Mouse (Mus musculus) CD8-positive naive resting alpha-beta T cell, adult 2 months (primary cell): ENCODE results near the gene Ap1ar.

ENCODE experiments used
- DNase-seq, 2 experiments: peaks; one replicate each; pipeline ENCODE4 v3.0.0; 2022; ENCODE audit warnings: low read depth in 2 of 2, low spot score in 2 of 2

Gene Ap1ar

DNA sequence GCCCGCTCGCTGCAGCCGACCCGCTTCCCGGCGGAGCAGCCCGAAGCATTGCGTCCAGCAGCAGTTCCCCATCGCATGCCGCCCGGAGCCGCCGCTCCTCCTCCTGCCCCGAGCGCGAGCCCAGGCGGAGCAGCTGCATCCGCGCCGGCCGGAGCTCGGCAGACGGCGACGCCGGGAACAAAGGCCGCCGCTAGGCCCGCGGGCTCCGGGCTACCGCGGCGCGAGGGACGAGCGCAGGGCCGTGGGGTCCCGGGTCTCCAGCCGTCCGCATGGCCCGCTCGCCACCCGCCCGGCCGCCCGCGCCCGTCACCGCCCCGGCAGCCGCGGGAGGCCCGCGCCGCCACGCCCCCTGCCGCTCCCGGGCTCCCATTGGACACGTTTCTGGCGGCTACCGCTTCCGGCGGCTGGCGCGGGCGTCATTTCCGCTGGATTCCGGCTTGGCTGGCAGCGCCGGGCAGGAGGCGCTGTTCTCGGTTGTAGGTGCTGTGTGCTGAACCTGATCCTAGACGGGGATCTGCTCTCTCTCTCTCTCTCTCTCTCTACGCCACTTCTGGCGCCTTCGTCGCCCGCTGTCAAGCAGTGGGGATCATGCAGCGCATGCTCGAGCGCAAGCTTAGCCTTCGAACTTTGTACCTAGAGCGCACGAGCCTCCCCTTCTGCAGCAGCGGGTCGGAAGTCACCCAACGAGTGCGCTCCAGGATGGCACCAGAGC, at the start of gene Ap1ar:
Gene Ap1ar, minus strand, starts transcription at position 370 of the 712 bp plus-strand sequence.
- peak; percentile 97 to 98 for DNase-seq

DNA sequence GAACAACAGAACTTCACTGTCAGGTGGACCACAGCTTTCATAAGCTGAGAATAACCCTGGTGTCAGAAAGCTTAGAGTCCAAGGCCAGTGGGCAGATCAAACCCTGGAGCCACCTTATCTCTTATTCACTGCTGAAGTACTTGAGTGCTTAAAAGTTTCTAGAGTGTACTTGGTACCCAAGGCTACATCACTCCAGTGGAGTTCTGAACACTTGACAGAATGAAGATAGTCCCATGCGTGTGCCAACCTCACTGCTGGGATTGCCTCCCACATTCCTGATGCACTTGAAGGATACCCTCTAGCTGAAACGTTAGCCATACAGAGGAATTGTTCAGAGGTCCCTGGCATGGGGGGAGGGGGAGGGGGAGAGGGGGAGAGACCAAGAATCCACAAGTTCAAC, 44.4 kb upstream of the Ap1ar start:
- DNase-seq = no peak

DNA sequence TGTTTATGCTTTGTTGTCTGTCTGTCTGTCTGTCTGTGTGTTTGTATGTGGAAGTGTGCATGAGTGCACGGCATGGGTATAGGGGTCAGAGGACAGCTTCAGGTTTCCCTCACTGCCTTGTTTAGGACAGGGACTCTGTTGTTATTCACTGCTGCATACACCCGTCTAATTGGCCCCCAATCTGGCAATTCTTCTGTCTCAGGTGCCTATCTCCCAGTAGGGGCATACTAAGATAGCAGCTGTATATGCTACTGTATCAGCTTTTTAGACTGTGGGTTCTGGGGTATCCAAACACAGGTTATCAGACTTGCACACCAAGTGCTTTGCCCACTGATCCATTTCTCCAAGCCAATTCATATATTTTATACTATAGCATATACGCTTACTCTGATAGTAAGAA, 42.6 kb upstream of the Ap1ar start:
- DNase-seq = no peak

DNA sequence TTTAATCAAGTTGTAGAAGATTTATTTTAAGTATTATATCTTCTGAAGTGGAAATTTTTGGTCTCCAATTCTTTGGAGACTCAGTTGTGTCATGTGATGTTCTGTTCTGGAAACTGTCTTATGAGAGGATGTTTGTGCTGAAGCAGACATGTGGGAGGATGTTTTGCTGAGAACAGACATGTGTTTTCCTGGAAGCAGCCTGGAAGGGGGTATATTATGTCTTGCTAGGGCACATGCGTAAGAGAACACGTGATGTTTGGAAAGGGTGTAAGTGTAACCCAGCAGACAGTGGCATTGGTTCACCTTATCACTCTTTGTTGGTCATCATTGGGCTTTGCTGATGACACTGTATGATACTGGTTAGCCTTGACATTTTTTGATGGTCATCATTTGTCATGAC, 38.2 kb upstream of the Ap1ar start:
- peak; percentile 65 for DNase-seq

DNA sequence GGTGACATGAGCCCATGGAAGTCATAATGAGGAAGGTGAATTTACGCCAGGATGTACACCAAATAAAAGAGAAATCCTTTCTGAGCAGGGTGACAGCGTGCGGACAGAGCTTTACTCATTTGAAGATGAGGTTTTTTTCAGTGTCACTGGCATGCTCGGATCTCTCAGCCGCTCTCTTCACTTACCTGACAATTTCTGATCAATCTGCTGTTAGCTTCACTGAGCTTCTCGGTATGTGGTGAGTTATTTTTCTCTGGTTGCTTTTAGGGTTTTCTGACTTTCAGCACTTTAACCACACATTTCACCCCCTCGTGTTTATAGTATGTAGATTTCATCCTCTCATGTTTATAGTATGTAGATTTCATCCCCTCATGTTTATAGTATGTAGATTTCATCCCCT, 37.7 kb upstream of the Ap1ar start:
- peak; percentile 49 to 52 for DNase-seq

DNA sequence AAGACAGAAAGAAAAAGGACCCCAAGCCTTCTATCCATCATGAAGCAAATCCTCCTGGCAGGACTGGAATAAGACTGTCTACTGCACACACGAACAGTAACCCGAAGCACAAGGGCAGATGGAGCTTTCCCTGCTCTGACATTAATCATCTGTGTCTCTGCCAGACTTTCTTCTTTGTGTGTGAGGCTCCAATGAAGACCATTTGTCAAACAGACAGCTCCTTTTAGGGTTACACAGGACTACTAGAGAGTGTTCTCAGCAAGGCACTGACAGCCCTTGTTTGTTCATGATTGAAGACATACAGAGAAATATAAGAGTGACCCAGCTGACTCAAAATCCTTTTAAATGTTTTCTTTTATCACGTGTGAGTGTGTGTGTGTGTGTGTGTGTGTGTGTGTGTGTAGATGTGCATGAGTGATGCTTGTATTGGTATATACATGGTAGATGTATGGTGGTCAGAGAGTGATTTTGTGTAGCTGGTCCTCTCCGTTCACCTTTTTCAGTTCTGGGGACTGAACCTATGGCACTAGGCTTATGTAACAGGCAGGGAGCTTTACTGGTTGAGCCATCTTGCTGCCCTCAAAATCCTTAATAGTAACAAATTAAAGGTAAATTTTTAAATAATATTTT, 37.0 kb upstream of the Ap1ar start:
- no peak for DNase-seq

DNA sequence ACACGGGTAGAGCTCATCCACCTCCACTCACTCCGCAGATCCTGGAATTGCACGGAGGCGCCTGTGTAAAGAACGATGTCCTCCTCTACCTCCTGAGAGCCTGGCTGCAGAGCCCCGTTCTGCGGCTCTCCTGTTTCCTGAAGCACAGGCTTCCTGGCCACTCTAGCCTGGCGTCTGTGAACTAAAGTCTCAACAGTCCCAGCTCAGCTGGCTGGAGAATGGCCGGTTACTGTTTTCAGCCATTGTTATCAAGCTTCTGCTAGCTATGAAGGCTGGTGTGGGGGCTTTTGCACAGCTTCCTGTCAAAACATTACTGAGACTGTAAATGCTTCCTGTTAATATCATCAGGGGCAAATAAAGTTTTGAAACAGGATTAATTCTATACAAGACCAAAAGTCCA, 34.3 kb upstream of the Ap1ar start:
- DNase-seq = no peak

DNA sequence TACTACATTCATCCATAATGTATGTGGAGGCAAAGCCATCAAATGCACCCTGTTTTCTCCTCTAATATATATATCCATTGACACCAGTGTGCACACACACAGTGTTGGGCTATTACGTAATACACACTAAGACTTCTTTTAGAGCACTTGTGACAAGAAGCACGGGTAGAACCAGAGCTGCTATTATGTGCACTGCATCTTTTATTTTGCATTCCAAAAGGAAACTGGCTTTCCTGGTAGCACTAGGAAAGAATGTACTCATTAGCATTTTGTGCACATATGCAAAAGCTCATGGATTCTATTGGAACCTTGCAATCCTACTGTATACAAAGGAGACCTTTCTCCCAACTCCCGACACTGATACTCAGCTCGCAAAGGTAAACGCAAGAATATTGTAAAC, 31.6 kb upstream of the Ap1ar start:
- no peak for DNase-seq

DNA sequence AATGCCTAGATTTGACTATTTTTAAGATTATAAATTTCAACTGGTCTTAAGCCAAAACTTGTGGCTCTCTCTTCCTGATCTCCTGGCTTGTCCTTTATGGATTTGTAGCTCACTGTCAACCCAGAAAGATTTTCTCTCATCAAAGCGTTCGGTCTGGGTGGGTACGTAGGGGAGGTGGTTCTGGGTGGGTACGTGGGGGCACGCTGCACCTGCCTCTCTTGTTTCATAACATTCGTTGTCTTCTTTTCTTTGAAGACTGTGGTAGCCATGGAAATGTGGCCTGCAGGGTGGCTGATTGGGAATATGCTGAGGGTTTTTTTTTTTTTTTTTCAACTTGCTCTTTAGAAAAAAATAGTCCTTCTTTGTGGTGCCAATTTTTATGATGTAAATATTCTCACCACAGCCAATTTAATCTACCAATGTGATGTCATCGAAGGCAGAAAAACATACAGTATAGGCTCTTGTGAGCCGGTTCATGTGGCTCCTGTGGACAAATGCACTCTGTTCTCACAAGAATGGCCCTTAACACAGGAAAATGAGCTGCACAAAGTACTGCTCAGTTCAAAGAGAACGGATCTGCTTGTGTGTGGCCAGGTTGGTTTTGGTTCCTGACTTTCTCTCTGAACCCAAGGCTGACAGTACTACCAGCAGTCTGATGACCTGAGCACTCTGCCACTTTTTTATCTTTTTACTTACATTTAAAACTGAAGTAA, 30.9 kb upstream of the Ap1ar start:
- peak; percentile 73 to 80 for DNase-seq

DNA sequence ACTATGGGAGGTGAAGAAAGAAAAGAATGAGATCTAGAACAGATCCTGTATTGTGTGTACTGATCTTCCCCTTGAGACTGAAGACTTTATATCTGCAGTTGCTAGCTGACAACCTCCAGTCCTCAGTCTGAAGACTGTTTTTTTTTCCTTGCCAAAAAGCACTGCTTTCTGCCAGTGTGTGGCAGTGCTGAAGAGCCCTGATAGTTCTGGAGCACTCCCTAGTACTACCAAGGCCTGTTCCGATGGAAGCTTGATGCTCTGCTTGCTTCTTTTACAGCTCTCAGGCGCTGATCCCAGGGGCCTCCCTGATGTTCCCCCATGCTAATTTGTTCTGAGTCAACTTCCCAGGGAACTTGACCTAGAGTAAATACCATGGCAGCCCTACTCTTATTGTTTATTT, 26.9 kb upstream of the Ap1ar start:
- DNase-seq = no peak

DNA sequence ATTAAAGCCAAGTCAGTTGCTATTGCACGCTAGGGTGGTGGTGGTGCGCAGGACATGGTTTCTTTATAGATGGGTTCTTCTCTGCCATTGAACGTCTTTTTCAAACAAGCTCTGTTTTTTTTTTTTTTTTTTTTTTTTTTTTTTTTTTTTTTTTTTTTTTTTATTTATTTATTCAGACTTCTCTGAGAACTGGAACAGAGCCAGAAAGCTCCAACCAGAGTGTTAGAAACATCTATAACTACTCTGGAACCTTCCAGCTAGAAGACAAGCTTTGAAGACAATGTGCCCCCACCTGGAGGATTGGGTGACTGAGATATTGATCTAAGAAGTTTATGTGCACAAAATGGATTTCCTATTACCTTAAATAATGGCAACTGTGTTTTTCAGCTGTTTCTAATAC, 26.2 kb upstream of the Ap1ar start:
- DNase-seq = peak in 1 of 2 experiments; percentile 33

DNA sequence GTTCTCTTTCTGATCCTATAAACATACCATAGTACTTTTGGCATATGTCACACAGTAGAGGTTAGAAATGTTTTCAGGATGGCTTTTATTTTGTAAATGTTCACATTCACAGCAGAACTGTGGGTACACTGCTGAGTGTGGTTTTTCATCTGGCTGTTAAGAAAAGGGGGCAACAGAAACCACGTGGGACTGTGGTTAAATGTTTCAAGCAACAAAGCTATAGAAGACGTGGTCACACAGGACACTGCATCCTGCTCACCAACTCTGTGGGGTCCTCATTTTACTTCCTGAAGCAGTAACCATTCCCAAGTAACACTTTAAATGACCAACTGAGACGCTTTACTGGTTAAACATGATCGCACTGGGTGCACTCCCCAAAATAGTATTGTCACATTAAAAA, 25.2 kb upstream of the Ap1ar start:
- peak; percentile 58 for DNase-seq

DNA sequence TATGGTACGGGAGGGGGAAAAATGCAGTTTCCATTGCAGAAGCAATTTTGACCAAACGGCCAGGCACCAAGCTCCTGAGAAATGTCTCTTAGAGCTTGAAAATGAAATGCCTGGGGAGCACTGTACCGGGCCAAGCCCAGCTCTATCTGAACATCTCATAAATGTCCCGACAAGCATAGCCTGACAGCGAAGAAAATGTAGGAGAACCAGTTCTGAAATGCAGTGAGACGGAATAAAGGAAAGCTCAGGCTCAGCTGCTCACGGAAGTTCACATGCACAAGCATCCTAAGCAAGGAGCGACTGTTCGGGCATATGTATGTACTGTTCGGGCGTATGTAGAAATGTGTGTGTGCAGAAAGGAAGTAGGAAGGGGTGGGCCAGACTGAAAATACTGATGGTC, 24.0 kb upstream of the Ap1ar start:
- DNase-seq = no peak

DNA sequence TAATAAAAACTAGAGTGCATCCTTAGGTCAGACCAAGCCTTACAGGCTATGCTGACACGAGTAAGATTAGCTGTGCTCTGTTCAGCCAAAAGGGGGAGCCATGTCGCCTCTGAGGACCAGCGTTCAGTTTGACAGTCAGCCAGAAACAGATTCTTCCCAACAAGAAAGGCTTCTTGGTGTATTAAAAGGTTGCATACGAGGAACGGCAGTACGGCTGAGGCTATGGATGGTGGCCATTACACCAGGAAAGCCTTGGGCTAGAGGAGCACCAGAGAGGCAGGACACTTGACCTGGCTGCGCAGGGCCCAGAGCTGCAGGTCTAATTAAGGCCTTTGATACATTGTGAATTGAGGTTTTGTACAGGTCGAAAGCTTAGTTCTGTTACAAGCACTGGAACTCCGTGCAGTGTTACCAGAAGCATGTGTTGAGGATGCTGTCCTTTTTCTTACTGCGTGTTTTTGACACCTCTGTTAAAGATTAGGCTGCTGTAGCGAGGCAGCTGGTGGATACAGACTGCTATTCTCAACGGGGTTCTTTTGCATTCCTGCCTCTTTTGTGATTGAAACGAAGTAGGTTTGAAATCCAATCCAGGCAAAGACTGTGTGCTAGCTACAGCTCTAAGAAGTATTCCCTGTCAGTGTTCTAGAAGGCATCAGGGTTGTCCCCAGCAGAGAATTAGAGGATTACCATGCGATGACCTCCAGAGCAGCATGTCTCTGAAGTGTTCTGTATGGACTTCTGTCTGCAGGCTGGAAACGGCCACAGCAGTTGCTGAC, 16.3 kb upstream of the Ap1ar start:
- DNase-seq = peak; percentile 76 to 83

DNA sequence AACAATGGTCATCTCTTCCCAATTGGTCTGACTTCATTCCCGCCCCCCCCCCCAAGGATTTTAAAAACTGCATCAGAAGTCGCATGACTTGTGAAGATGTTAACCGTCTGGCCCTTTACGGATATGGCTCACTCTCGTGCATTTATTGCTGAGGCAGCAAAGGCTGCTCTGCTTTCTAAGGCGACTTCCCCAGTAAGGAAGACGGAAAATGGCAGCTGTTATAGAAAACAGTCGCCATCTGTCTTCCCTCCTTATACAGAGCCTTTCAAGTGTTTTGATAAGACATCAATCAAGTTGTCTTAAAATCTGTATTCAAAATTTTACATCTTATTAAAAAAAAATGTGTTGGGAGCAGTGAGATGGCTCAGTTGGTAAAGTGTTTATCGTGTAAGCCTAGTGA, 15.4 kb upstream of the Ap1ar start:
- DNase-seq = no peak

DNA sequence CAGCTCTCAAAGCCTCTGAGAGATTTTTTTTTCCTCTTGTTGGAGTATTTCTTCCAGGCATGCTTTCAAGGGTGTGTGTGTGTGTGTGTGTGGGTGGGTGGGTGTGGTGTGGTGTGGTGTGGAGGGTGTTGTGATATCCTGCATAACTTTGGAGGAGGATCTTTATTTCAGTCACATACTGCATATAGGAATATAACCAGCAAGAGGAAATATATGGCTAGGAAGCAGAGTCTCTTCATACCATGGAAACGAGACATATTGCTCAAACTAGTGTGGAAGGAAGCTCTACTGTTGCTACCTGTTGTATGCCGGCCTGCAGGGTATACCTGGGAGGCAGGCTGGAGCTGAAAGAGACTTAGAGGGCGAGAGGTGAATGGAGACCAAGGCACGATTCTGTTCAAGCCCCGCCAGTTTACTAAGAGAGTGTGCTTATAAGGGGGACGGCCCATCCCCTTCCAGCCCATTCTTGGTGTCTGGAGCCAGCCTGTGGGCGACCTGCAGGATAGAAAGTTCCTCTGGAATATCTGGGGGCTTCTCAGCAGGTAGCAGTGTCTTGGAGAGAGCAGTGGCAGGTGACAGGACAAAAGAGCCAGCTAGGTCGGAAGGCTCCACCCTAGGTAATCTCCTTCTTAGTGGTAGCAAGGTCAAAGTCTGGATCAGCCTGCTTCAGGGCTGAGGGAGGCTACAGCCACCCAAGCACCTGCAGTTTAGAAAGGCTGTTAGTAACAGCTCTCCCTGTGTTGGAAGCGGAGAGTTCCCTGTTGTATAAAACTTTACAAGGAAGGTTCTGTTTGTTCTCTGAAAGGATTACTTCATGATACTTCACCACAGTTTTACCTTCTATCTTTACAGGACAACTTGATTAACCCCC, 13.7 kb upstream of the Ap1ar start:
- no peak for DNase-seq

DNA sequence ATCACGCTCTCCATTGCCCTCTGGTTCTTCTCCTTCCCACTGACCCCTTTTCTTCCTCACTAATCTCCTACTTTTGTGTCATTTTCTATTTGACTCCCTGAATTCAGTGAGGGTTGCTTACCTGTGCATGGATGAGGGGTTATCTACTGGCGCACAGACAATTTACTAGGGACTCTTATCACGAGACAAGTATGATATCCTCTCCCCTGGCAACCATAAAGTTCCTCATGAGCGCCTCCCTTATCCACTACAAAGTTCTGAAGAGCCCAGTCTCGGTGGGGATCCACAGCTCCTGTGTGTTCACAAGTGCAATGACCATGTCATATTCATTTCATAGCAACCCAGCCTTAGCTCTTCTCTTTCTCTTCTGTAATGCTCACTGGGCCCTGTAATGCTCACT, 12.6 kb upstream of the Ap1ar start:
- no peak for DNase-seq

DNA sequence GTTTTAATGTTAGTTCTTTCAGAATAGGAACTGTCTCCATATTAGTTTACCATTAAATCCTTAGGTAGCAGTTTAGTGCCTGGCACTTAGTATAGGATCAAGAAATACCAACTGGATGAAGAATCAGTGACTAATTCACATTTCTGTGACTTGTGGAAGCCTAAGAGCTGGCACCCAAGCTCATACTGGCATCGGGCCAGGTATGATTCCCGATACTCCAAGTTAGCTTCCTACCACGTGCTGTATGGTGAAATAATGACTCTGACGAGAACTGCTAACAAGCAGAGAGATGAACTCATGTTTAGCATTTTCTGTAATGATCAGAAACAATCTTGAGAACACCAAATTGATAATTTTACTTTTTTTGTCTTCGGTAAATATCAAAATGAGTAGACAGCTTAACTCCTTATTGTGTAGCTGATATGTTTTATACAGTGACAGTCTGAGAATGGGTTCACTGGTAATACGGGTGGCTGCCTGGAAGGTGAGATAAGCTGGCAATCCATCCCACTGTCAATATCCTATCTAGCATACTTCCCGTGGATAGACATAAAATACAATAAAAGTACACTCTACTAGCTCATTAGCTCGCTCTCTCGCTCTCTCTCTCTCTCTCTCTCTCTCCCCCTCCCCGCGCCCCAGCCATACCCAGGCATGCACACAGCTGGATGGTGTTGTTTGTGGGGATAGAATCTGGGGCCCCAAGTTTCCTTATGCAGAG, 10.9 kb upstream of the Ap1ar start:
- DNase-seq = no peak

DNA sequence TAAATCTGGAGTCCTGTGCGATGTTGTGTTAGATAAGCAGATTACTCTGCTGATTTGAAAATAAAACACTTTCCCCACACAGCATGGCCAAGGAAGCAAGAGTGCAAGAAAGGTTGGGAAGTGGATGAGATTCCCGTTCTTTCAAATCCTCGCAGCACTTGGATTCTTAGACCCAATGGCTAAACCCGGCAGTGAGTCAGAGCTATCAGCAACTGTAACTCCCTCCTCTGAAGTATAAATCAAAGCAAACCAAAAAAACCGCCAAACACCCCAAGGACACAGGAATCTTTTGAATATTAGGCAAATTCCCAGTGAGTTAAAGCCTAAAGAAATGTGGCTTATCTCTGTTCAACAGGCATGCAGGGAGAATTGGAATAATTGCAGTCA, 6.6 kb upstream of the Ap1ar start:
- no peak for DNase-seq

DNA sequence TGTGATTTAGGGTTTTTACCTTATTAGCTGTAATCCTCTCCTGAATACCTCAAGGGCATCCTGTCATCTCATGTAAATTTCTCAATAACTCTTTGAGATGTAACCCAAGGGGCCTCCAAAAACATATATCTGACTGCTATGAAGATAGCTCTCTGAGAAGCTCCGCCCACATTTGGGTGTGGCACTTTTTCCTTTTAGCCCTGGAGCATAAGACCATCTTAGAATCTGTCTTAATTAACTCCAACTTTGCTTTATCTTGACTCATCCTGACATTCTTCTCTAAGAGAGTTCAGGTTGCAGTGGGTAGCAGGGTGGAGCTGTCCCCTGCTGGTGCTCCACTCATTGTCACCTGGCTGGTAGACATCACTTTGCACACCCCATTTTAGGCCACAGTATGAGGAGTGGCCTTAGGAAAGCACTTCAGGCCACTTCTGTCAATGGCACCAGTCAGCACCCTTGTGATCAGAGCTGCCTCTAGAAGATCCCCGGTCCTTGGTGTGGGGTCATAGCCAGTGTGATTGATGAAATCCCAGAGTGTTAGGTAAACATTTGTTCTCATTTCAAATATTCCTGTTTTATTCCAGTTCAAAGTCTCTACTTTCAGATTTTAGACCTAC, 6.1 kb upstream of the Ap1ar start:
- DNase-seq = no peak
